Mouse (Mus musculus): Measurements from ENCODE around the gene Fam166b.

- no peak for TF ChIP-seq CTCF (IDR thresholded peaks at IDR 0.05; ENCODE audit: insufficient read depth, low read length)
- TF ChIP-seq POLR2A (IDR thresholded peaks at IDR 0.05; ENCODE audit: borderline replicate concordance, extremely low read depth, low read depth, low read length) = no peak
These were observed 18.3 kb upstream of the Fam166b start for GRCm38 (mm10) chr4:43447251-43447650.

All from lung, adult 2 months (tissue).